Mouse (Mus musculus): ENCODE results near the gene Sirt3.

DNA sequence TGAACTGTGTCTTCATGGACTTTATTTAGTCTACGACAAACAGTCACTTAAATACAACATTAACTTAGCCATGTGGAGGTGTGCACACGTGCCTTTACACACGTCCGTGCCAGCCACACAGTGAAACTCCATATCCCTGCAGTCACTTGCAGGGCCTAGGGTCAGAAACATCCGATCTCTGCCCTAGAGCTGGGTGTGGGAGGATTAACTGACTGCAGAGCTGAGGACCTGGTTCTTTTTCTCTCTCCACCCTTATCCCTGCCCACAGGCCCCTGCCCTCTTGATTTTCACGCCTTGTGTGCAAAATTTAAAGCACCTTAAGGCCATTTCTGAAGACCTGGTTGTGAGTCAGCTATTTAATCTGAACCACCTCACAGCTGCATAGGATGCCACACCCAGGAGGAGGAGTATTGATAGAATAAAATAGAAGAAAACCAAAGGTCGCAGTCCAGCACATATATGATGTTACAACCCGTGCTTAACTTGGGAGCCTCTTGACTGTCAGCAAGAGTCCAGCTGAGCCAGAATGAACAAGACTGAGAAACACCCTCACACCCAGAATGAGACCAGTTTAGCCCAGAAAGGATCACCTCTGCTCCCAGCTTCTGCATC lies 38.4 kb upstream of the Sirt3 start, which contains the start of gene Nlrp6:
- TF ChIP-seq CTCF (IDR thresholded peaks at IDR 0.05; ENCODE audit: extremely low read depth, insufficient read depth, insufficient read length, insufficient replicate concordance) (no peak), POLR2A (IDR thresholded peaks at IDR 0.05; ENCODE audit: low read depth, low read length) (no peak)

Data from spleen, adult 2 months (tissue).